Mouse (Mus musculus) megakaryocyte-erythroid progenitor cell, adult 5-6 weeks (primary cell): ENCODE data around the gene Slc22a17. TPM values are rescaled to one million over a fixed set of nuclear protein-coding genes. Genes with fewer than 3 reads are reported as not detected.
"Not testable (repeated sequence)": the region's sequence is repeated elsewhere in the genome, so short reads cannot be mapped to it uniquely, and the experiment has no call there.

Source experiments
- ATAC-seq: replicated peaks from 2 replicates; pipeline ENCODE4 v1.8.0; 2016; ENCODE audit warnings: mild to moderate bottlenecking, inconsistent platforms; ENCODE audit not compliant: severe bottlenecking, poor library complexity, low FRiP score, low TSS enrichment
- total RNA-seq, 2 experiments: library from RNA; stranded (forward) in 1 of 2; stranded (reverse) in 1 of 2; fragments of 200-1000, 215-1000 nt in 1 of 2; fragments of >200 nt in 1 of 2; fragmentation: Nextera tagmentation in 1 of 2; gene quantifications; 2 replicates each; pipeline ENCODE4 v1.2.3; 2014 to 2017

Slc22a17 gene
- total RNA-seq (2014; fragmentation: Nextera tagmentation) (2.2 TPM in 1 of 2 replicates, not detected in the other), total RNA-seq (2017) (4.9 TPM in 1 of 2 replicates, not detected in the other)

GRCm38 (mm10) chr14:54912886-54913285 is at the start of gene Slc22a17:
Gene Slc22a17, minus strand, starts transcription at chr14:54913132.
- ATAC-seq = no peak

GRCm38 (mm10) chr14:54962714-54963113 is 49.8 kb upstream of the Slc22a17 start:
- ATAC-seq = no peak

GRCm38 (mm10) chr14:54961487-54961886 is 48.6 kb upstream of the Slc22a17 start:
- no peak for ATAC-seq

- ATAC-seq = no peak
These were observed 47.8 kb upstream of the Slc22a17 start for GRCm38 (mm10) chr14:54960769-54961168.

GRCm38 (mm10) chr14:54959853-54960613 is 47.1 kb upstream of the Slc22a17 start:
- ATAC-seq = not testable (repeated sequence)

GRCm38 (mm10) chr14:54959197-54959596 is 46.3 kb upstream of the Slc22a17 start:
- no peak for ATAC-seq

GRCm38 (mm10) chr14:54958503-54958902 is 45.6 kb upstream of the Slc22a17 start:
- no peak for ATAC-seq

- no peak for ATAC-seq
These were observed 43.6 kb upstream of the Slc22a17 start for GRCm38 (mm10) chr14:54956533-54956932.

GRCm38 (mm10) chr14:54955481-54955880 is 42.5 kb upstream of the Slc22a17 start:
- ATAC-seq = no peak

- no peak for ATAC-seq
These were observed 41.5 kb upstream of the Slc22a17 start for GRCm38 (mm10) chr14:54954474-54954873.

- no peak for ATAC-seq
These were observed 40.8 kb upstream of the Slc22a17 start for GRCm38 (mm10) chr14:54953664-54954206.

- no peak for ATAC-seq
These were observed 38.7 kb upstream of the Slc22a17 start for GRCm38 (mm10) chr14:54951587-54951986.

GRCm38 (mm10) chr14:54950493-54950892 is 37.6 kb upstream of the Slc22a17 start:
- no peak for ATAC-seq

GRCm38 (mm10) chr14:54948781-54949180 is 35.8 kb upstream of the Slc22a17 start:
- ATAC-seq = no peak

GRCm38 (mm10) chr14:54947008-54947407 is 34.1 kb upstream of the Slc22a17 start:
- ATAC-seq = not testable (repeated sequence)

- ATAC-seq = no peak
These were observed 33.2 kb upstream of the Slc22a17 start for GRCm38 (mm10) chr14:54945975-54946704.

- no peak for ATAC-seq
These were observed 32.0 kb upstream of the Slc22a17 start for GRCm38 (mm10) chr14:54944939-54945338.

- ATAC-seq = no peak
These were observed 31.0 kb upstream of the Slc22a17 start for GRCm38 (mm10) chr14:54943971-54944370.

GRCm38 (mm10) chr14:54942479-54942878 is 29.5 kb upstream of the Slc22a17 start:
- ATAC-seq = no peak
